Comparison of ENCODE assay signal across 7 mouse cellular contexts in genomic region chr17:46160090-46160662, GRCm38 (mm10). TPM values are rescaled to one million over a fixed set of nuclear protein-coding genes. Genes with fewer than 3 reads are reported as not detected.
DNase-seq lines count a peak whose midpoint lies in the region; ATAC-seq lines count a peak whose summit lies in the region.

No protein-coding gene starts in this region.

- H3K27ac ChIP-seq in intestine, embryonic 14.5 days (ENCODE audit: low read depth) = peak overlapping the region; percentile 83

- H3K4me2 ChIP-seq in intestine, embryonic 14.5 days (ENCODE audit: low read length) = peak overlapping the region; percentile 91

- H3K27me3 ChIP-seq in intestine, embryonic 14.5 days (replicated peaks; ENCODE audit: control insufficient read depth, insufficient read depth, low read length) = no peaks in the 10 kb centered on the region

- H3K4me3 ChIP-seq in intestine, embryonic 14.5 days (ENCODE audit: low read depth, low read length) = peak overlapping the region; percentile 80

- H3K9me3 ChIP-seq in intestine, embryonic 14.5 days (ENCODE audit: control insufficient read depth, low read length) = no peaks in the 10 kb centered on the region

- DNase-seq in adrenal gland, adult (ENCODE audit: inconsistent age in 2 of 2, low spot score in 1 of 2) = peak; percentile 96 to 99
- peak; percentile 93 for DNase-seq in embryo, embryonic 11 days
- DNase-seq in gastrocnemius, postnatal 25 days = peak; percentile 90
- DNase-seq in intestine, embryonic 14.5 days (ENCODE audit: low spot score) = peak; percentile 95
- DNase-seq in left cerebral cortex, postnatal 14 days (ENCODE audit: low spot score in 2 of 2) = peak; percentile 86 to 88
- peak; percentile 92 for DNase-seq in mesoderm, embryonic 11.5 days (ENCODE audit: low read depth, low spot score)
- DNase-seq in right cerebral cortex, postnatal 4 days = peak; percentile 80

- peaks cover 11% of the 10 kb centered on the region for H3K36me3 ChIP-seq in intestine, embryonic 14.5 days (ENCODE audit: control insufficient read depth, insufficient read depth, low read length)

- H3K4me1 ChIP-seq in intestine, embryonic 14.5 days (replicated peaks; ENCODE audit: control insufficient read depth, insufficient read depth, low read length) = peaks cover 21% of the 10 kb centered on the region

- WGBS in intestine, embryonic 14.5 days = under 1% methylated on average over 16 of the region's 16 CpGs

- ATAC-seq in intestine, embryonic 14.5 days (replicated peaks; ENCODE audit: low FRiP score, low TSS enrichment, low read depth) = peak; percentile 73

- H3K9ac ChIP-seq in intestine, embryonic 14.5 days (ENCODE audit: low read length) = peak overlapping the region; percentile 44

- intact Hi-C loops in left cerebral cortex, postnatal 14 days (cut with DNase I) = no loop called here

RNA-seq across cellular contexts. Expression of gene Gtpbp2, which starts 0.7 kb away (rescaled TPM):
- total RNA-seq in gastrocnemius, postnatal 25 days (2021) = 10 to 100 TPM; 46.5 to 50.8 TPM
- polyA plus RNA-seq in intestine, embryonic 14.5 days (2014; fragmentation: Nextera tagmentation; extraction: Ambion mirVana) = 29.9 and 30.7 TPM in 2 replicates
- 100 to 1,000 TPM in 1 of 2 experiments, 10 to 100 TPM in 1; 95.4 to 106 TPM for total RNA-seq in left cerebral cortex, postnatal 14 days (2021)

RNA-seq across cellular contexts. Expression of gene Mad2l1bp, which starts 6.8 kb away (rescaled TPM):
- 10 to 100 TPM; 16.5 to 18.3 TPM for total RNA-seq in gastrocnemius, postnatal 25 days (2021)
- polyA plus RNA-seq in intestine, embryonic 14.5 days (2014; fragmentation: Nextera tagmentation; extraction: Ambion mirVana) = 32.2 and 34.4 TPM in 2 replicates
- total RNA-seq in left cerebral cortex, postnatal 14 days (2021) = 10 to 100 TPM; 13.4 to 15.9 TPM

RNA-seq across cellular contexts. Expression of gene Rsph9, which starts 16.2 kb away (rescaled TPM):
- under 1 TPM; 0.29 to 0.38 TPM for total RNA-seq in gastrocnemius, postnatal 25 days (2021)
- 11.7 and 14.6 TPM in 2 replicates for polyA plus RNA-seq in intestine, embryonic 14.5 days (2014; fragmentation: Nextera tagmentation; extraction: Ambion mirVana)
- 10 to 100 TPM; 22.8 to 23.7 TPM for total RNA-seq in left cerebral cortex, postnatal 14 days (2021)

RNA-seq across cellular contexts. Expression of gene Polh, which starts 42.3 kb away (rescaled TPM):
- 10 to 100 TPM; 10.6 to 10.9 TPM for total RNA-seq in gastrocnemius, postnatal 25 days (2021)
- polyA plus RNA-seq in intestine, embryonic 14.5 days (2014; fragmentation: Nextera tagmentation; extraction: Ambion mirVana) = 9.7 and 12.8 TPM in 2 replicates
- 1 to 10 TPM; 6.8 to 7.0 TPM for total RNA-seq in left cerebral cortex, postnatal 14 days (2021)

RNA-seq across cellular contexts. Expression of gene Xpo5, which starts 42.4 kb away (rescaled TPM):
- 1 to 10 TPM; 9.0 to 9.4 TPM for total RNA-seq in gastrocnemius, postnatal 25 days (2021)
- polyA plus RNA-seq in intestine, embryonic 14.5 days (2014; fragmentation: Nextera tagmentation; extraction: Ambion mirVana) = 54.1 and 61.0 TPM in 2 replicates
- total RNA-seq in left cerebral cortex, postnatal 14 days (2021) = 10 to 100 TPM; 37.5 to 40.1 TPM

Comparison
In these comparisons a context has a peak if more than half of its experiments do, and no peak if none do; other contexts are left out.
1. Peak in every context shown above with its lines: DNase-seq, ATAC-seq, H3K4me3 ChIP-seq and H3K27ac ChIP-seq.
2. RNA of gene Rsph9, which starts 16.2 kb away (total RNA-seq): 22.8 to 23.7 TPM in left cerebral cortex, postnatal 14 days; 0.29 to 0.38 TPM in gastrocnemius, postnatal 25 days; every median in the first group is over 10 times any median in the second.